9 mouse cellular contexts compared by ENCODE assay signal in genomic region chr5:74173162-74173844, GRCm38 (mm10). TPM values are rescaled to one million over a fixed set of nuclear protein-coding genes. Genes with fewer than 3 reads are reported as not detected.
DNase-seq lines count a peak whose midpoint lies in the region; ATAC-seq and TF ChIP-seq lines count a peak whose summit lies in the region.
"Had no signal": no experiment of that assay in that cellular context is flagged by ENCODE, and none has a peak within 500 bp of the region (broad histone marks: within the 10 kb centered on the region; RNA-seq: fewer than 3 reads in every experiment).

No protein-coding gene starts in this region.

- intact Hi-C loops in left cerebral cortex, postnatal 14 days (cut with DNase I) = no loop called here

- WGBS in forebrain, embryonic 12.5 days = 56% methylated on average over 18 of the region's 18 CpGs
- 39% methylated on average over 18 of the region's 18 CpGs for WGBS in midbrain, postnatal 0 days

- ATAC-seq in forebrain, embryonic 12.5 days (ENCODE audit: low FRiP score) = peak; percentile 55
- no peak for ATAC-seq in midbrain, postnatal 0 days (ENCODE audit: low FRiP score)

- no peak overlapping the region for H3K4me2 ChIP-seq in forebrain, embryonic 12.5 days
- H3K4me2 ChIP-seq in midbrain, postnatal 0 days (ENCODE audit: low read depth, low read length, poor library complexity, severe bottlenecking) = no peak overlapping the region; the same call in 1 of the 2 replicates

- H3K9ac ChIP-seq in forebrain, embryonic 12.5 days = no peak overlapping the region
- H3K9ac ChIP-seq in midbrain, postnatal 0 days (replicated peaks; ENCODE audit: low read length, poor library complexity, severe bottlenecking) = no peak overlapping the region

- peak; percentile 28 for DNase-seq in layer of hippocampus, adult 11-12 months (ENCODE audit: low spot score)
- DNase-seq in layer of hippocampus, adult 9-10 months (ENCODE audit: low spot score) = no peak
- DNase-seq in heart, postnatal 4 days = peak; percentile 58
- peak; percentile 57 for DNase-seq in midbrain, postnatal 0 days (ENCODE audit: low spot score)
- no peak for DNase-seq in thymus, adult 18-20 months
- no peak for DNase-seq in retina, embryonic 14.5 days (ENCODE audit: low spot score)
- DNase-seq in left cerebral cortex, postnatal 14 days (ENCODE audit: low spot score in 2 of 2) = no peak
- DNase-seq: cerebellum, adult 2 months had no signal

- no peak overlapping the region for H3K4me3 ChIP-seq in forebrain, embryonic 12.5 days (replicated peaks)
- no peak overlapping the region for H3K4me3 ChIP-seq in midbrain, postnatal 0 days (ENCODE audit: low read depth, low read length)

- no peak for TF ChIP-seq CTCF in midbrain, postnatal 0 days (IDR thresholded peaks at IDR 0.05)

- peak overlapping the region; percentile 37 for H3K27ac ChIP-seq in forebrain, embryonic 12.5 days
- H3K27ac ChIP-seq in midbrain, postnatal 0 days (ENCODE audit: low read depth, low read length) = no peak overlapping the region

- no peaks in the 10 kb centered on the region for H3K9me3 ChIP-seq in forebrain, embryonic 12.5 days
- H3K9me3 ChIP-seq in midbrain, postnatal 0 days (ENCODE audit: low read length) = no peaks in the 10 kb centered on the region

- no peaks in the 10 kb centered on the region for H3K36me3 ChIP-seq in forebrain, embryonic 12.5 days (replicated peaks)
- no peaks in the 10 kb centered on the region for H3K36me3 ChIP-seq in midbrain, postnatal 0 days (ENCODE audit: insufficient read depth, low read length)

- H3K4me1 ChIP-seq in forebrain, embryonic 12.5 days = peaks cover 20% of the 10 kb centered on the region
- 0 out of 2 replicates have a peak, but pooled peaks cover 3% of the 10 kb centered on the region for H3K4me1 ChIP-seq in midbrain, postnatal 0 days (ENCODE audit: insufficient read depth, low read length)

- no peaks in the 10 kb centered on the region for H3K27me3 ChIP-seq in forebrain, embryonic 12.5 days
- no peaks in the 10 kb centered on the region for H3K27me3 ChIP-seq in midbrain, postnatal 0 days (ENCODE audit: insufficient read depth, low read length)

RNA-seq across cellular contexts. Expression of gene Rasl11b, which starts 21.8 kb away (rescaled TPM):
- polyA plus RNA-seq in forebrain, embryonic 12.5 days (2016; fragmentation: Nextera tagmentation; extraction: Ambion mirVana) = 29.1 and 31.5 TPM in 2 replicates
- 10 to 100 TPM; 71.9 to 73.4 TPM for total RNA-seq in heart, postnatal 4 days (2021)
- 2.6 TPM in 2 replicates for total RNA-seq in midbrain, postnatal 0 days (2014; rRNA removed)
- polyA plus RNA-seq in midbrain, postnatal 0 days (2015; fragmentation: Nextera tagmentation; extraction: Ambion mirVana) = 9.2 and 10.6 TPM in 2 replicates
- 100 to 1,000 TPM in 1 of 2 experiments, 10 to 100 TPM in 1; 97.1 to 110 TPM for total RNA-seq in left cerebral cortex, postnatal 14 days (2021)

Comparison
In these comparisons a context has a peak if more than half of its experiments do, and no peak if none do; other contexts are left out.
1. DNase-seq: peak in layer of hippocampus, adult 11-12 months (single experiment), heart, postnatal 4 days (single experiment) and midbrain, postnatal 0 days (single experiment); none in layer of hippocampus, adult 9-10 months (single experiment), thymus, adult 18-20 months (0 of 2), retina, embryonic 14.5 days (single experiment) and left cerebral cortex, postnatal 14 days (0 of 2).
2. RNA of gene Rasl11b, which starts 21.8 kb away (total RNA-seq): 97.1 to 110 TPM in left cerebral cortex, postnatal 14 days and 71.9 to 73.4 TPM in heart, postnatal 4 days; 2.6 TPM in midbrain, postnatal 0 days; every median in the first group is over 10 times any median in the second.